Mouse (Mus musculus) CH12.LX (cell line): ENCODE results near the gene Dcaf15. TPM values are rescaled to one million over a fixed set of nuclear protein-coding genes. Genes with fewer than 3 reads are reported as not detected.

Experiments
- DNase-seq: peaks from one replicate; pipeline ENCODE4 v3.0.0-alpha.2; 2013; ENCODE audit errors: extremely low read depth
- H3K27ac ChIP-seq: 2 replicates; pipeline ENCODE4 v1.5.1; 2012; ENCODE audit warnings: low read depth, mild to moderate bottlenecking, control low read depth, moderate library complexity; ENCODE audit not compliant: insufficient read depth
- H3K27me3 ChIP-seq: replicated peaks from 2 replicates; pipeline ENCODE3; 2012; ENCODE audit warnings: inconsistent platforms
- H3K36me3 ChIP-seq, 2 experiments: replicated peaks in 1 of 2; 2 replicates each; pipeline versions ENCODE3 to v1.6.1; 2012; ENCODE audit warnings: inconsistent platforms in 1 of 2, low read length in 1 of 2, mild to moderate bottlenecking in 1 of 2, mixed read lengths in 1 of 2, moderate library complexity in 1 of 2; ENCODE audit not compliant: control insufficient read depth in 1 of 2, insufficient read depth in 1 of 2
- H3K4me1 ChIP-seq, 2 experiments: 2 replicates each; pipeline ENCODE4 v1.6.1; 2012; ENCODE audit warnings: inconsistent platforms in 1 of 2, moderate library complexity in 1 of 2; ENCODE audit not compliant: insufficient read depth in 2 of 2, control insufficient read depth in 1 of 2
- H3K4me2 ChIP-seq: 2 replicates; pipeline ENCODE4 v1.6.1; 2012; ENCODE audit warnings: low read depth, mild to moderate bottlenecking, control low read depth; ENCODE audit not compliant: poor library complexity, insufficient read depth, severe bottlenecking
- H3K4me3 ChIP-seq, 3 experiments: fragments of 150-350 bp in 1 of 3; sonication (generic) in 1 of 3; replicated peaks in 1 of 3; 2 replicates each; pipeline versions ENCODE3 to v1.5.1; 2011 to 2012; ENCODE audit warnings: low read depth in 2 of 3, low read length in 2 of 3, mild to moderate bottlenecking in 2 of 3, moderate library complexity in 2 of 3, control low read depth in 1 of 3, improper control_type of control experiment in 1 of 3, inconsistent platforms in 1 of 3, mixed read lengths in 1 of 3; ENCODE audit not compliant: poor library complexity in 1 of 3
- H3K79me2 ChIP-seq: replicated peaks from 2 replicates; pipeline ENCODE4 v1.6.1; 2012; ENCODE audit warnings: mild to moderate bottlenecking, moderate library complexity; ENCODE audit not compliant: control insufficient read depth, poor library complexity, insufficient read depth, severe bottlenecking; ENCODE audit errors: extremely low read depth
- H3K9ac ChIP-seq: 2 replicates; pipeline ENCODE4 v1.6.1; 2012; ENCODE audit warnings: low read depth, mild to moderate bottlenecking, control low read depth, moderate library complexity; ENCODE audit not compliant: insufficient read depth
- H3K9me3 ChIP-seq: replicated peaks from 2 replicates; pipeline ENCODE3; 2012; ENCODE audit warnings: low read length, inconsistent platforms, mixed read lengths
- CHD1 ChIP-seq: IDR thresholded peaks from 2 replicates; pipeline ENCODE4 v1.6.1; 2012; ENCODE audit warnings: low read depth, low read length, improper control_type of control experiment, inconsistent platforms
- CTCF ChIP-seq, 2 experiments: IDR thresholded peaks in 1 of 2; conservative IDR thresholded peaks in 1 of 2; 2 replicates each; pipeline ENCODE4 v1.5.1; 2011 to 2012; ENCODE audit warnings: low read depth in 2 of 2, low read length in 2 of 2, improper control_type of control experiment in 1 of 2, inconsistent platforms in 1 of 2, mild to moderate bottlenecking in 1 of 2, moderate library complexity in 1 of 2
- E2F4 ChIP-seq: IDR thresholded peaks from 2 replicates; pipeline ENCODE4 v1.6.1; 2011; ENCODE audit warnings: low read depth, low read length, improper control_type of control experiment; ENCODE audit not compliant: insufficient replicate concordance
- ELF1 ChIP-seq: IDR thresholded peaks from 2 replicates; pipeline ENCODE4 v1.6.1; 2014; ENCODE audit warnings: low read depth, mild to moderate bottlenecking, inconsistent platforms, low read length, improper control_type of control experiment
- EP300 ChIP-seq: IDR thresholded peaks from 2 replicates; pipeline ENCODE4 v1.6.1; 2011; ENCODE audit warnings: low read length, improper control_type of control experiment
- ETS1 ChIP-seq: conservative IDR thresholded peaks from 2 replicates; pipeline ENCODE4 v1.6.1; 2012; ENCODE audit warnings: low read depth, mild to moderate bottlenecking, inconsistent platforms, low read length, improper control_type of control experiment, moderate library complexity
- HCFC1 ChIP-seq: IDR thresholded peaks from 2 replicates; pipeline ENCODE4 v1.6.1; 2012; ENCODE audit warnings: low read depth, mild to moderate bottlenecking, inconsistent platforms, low read length, improper control_type of control experiment
- IRF4 ChIP-seq: IDR thresholded peaks from 2 replicates; pipeline ENCODE4 v1.6.1; 2014; ENCODE audit warnings: low read depth, mild to moderate bottlenecking, inconsistent platforms, low read length, improper control_type of control experiment
- JUND ChIP-seq: conservative IDR thresholded peaks from 2 replicates; pipeline ENCODE4 v1.6.1; 2011; ENCODE audit warnings: low read depth, low read length, improper control_type of control experiment
- KAT2A ChIP-seq: IDR thresholded peaks from 2 replicates; pipeline ENCODE4 v1.6.1; 2012; ENCODE audit warnings: low read length, improper control_type of control experiment, inconsistent platforms; ENCODE audit not compliant: insufficient replicate concordance
- MAFK ChIP-seq: IDR thresholded peaks from 2 replicates; pipeline ENCODE4 v1.6.1; 2011; ENCODE audit warnings: low read length, improper control_type of control experiment; ENCODE audit not compliant: insufficient replicate concordance
- MAX ChIP-seq: IDR thresholded peaks from 2 replicates; pipeline ENCODE4 v1.6.1; 2011; ENCODE audit warnings: low read length, improper control_type of control experiment
- MEF2A ChIP-seq: IDR thresholded peaks from 2 replicates; pipeline ENCODE4 v1.6.1; 2014; ENCODE audit warnings: low read depth, mild to moderate bottlenecking, inconsistent platforms, low read length, improper control_type of control experiment, borderline replicate concordance
- MXI1 ChIP-seq: IDR thresholded peaks from 2 replicates; pipeline ENCODE4 v1.6.1; 2011; ENCODE audit warnings: mild to moderate bottlenecking, low read depth, low read length, improper control_type of control experiment
- NELFE ChIP-seq: IDR thresholded peaks from 2 replicates; pipeline ENCODE4 v1.6.1; 2011; ENCODE audit warnings: low read depth, low read length, improper control_type of control experiment
- POLR2AphosphoS2 ChIP-seq: IDR thresholded peaks from 2 replicates; pipeline ENCODE4 v1.6.1; 2011; ENCODE audit warnings: low read depth, low read length, improper control_type of control experiment
- RAD21 ChIP-seq: IDR thresholded peaks from 2 replicates; pipeline ENCODE4 v1.6.1; 2011; ENCODE audit warnings: low read depth, mild to moderate bottlenecking, low read length, improper control_type of control experiment, moderate library complexity
- RCOR1 ChIP-seq: conservative IDR thresholded peaks from 2 replicates; pipeline ENCODE4 v1.6.1; 2012; ENCODE audit warnings: low read depth, mild to moderate bottlenecking, inconsistent platforms, low read length, improper control_type of control experiment
- SIN3A ChIP-seq: IDR thresholded peaks from 2 replicates; pipeline ENCODE4 v1.6.1; 2012; ENCODE audit warnings: low read length, improper control_type of control experiment, inconsistent platforms
- SMC3 ChIP-seq: IDR thresholded peaks from 2 replicates; pipeline ENCODE4 v1.6.1; 2011; ENCODE audit warnings: low read depth, low read length, improper control_type of control experiment
- TBP ChIP-seq: conservative IDR thresholded peaks from 2 replicates; pipeline ENCODE4 v1.6.1; 2011; ENCODE audit warnings: low read depth, low read length, improper control_type of control experiment
- TCF12 ChIP-seq: IDR thresholded peaks from 2 replicates; pipeline ENCODE4 v1.6.1; 2014; ENCODE audit warnings: low read depth, mild to moderate bottlenecking, inconsistent platforms, low read length, improper control_type of control experiment
- UBTF ChIP-seq: IDR thresholded peaks from 2 replicates; pipeline ENCODE4 v1.6.1; 2012; ENCODE audit warnings: low read depth, mild to moderate bottlenecking, inconsistent platforms, low read length, improper control_type of control experiment, moderate library complexity
- USF1 ChIP-seq: IDR thresholded peaks from 2 replicates; pipeline ENCODE4 v1.6.1; 2014; ENCODE audit warnings: low read depth, mild to moderate bottlenecking, inconsistent platforms, low read length, improper control_type of control experiment
- USF2 ChIP-seq: conservative IDR thresholded peaks from 2 replicates; pipeline ENCODE4 v1.6.1; 2011; ENCODE audit warnings: low read depth, low read length, improper control_type of control experiment
- ZC3H11A ChIP-seq: IDR thresholded peaks from 2 replicates; pipeline ENCODE4 v1.6.1; 2012; ENCODE audit warnings: low read depth, mild to moderate bottlenecking, inconsistent platforms, low read length, improper control_type of control experiment
- dilution Hi-C: fragments of 300-500 bp; cut with MboI; formaldehyde crosslinking; loops from 2 replicates; pipeline ENCODE4 v1.14.3; 2020; ENCODE audit warnings: low sequenced_read_pairs; ENCODE audit not compliant: extremely low pct_unique_long_range_greater_than_20kb, extremely low pct_ligation_motif_present
- in situ Hi-C: fragments of 300-500 bp; cut with MboI; formaldehyde crosslinking; loops from 3 replicates; pipeline ENCODE4 v1.14.3; 2019; ENCODE audit warnings: low sequenced_read_pairs, low pct_ligation_motif_present, low pct_unique_long_range_greater_than_20kb, mixed read lengths
- polyA plus RNA-seq: library from polyadenylated mRNA; unstranded; fragments of >175 nt; gene quantifications from 2 replicates; pipeline ENCODE4 v1.2.1, GENCODE M21; 2012; ENCODE audit warnings: low read depth; ENCODE audit not compliant: insufficient read length
- total RNA-seq, 2 experiments: library from RNA; depleted of rRNA; stranded (reverse); fragments of 300-350 nt in 1 of 2; fragments of >200 nt in 1 of 2; gene quantifications; 2 replicates each; pipeline ENCODE4 v1.2.3; 2012 to 2014

The Dcaf15 gene
- total and polyA plus RNA-seq, 3 experiments, result 39.3 to 50.7 (median 47.9) TPM

- no peak for TF ChIP-seq TCF12
- no peak for TF ChIP-seq ZC3H11A
- TF ChIP-seq SMC3, result peak; percentile 39
- TF ChIP-seq KAT2A, result no peak
- TF ChIP-seq UBTF, result no peak
- no peak for TF ChIP-seq MAFK
- TF ChIP-seq CHD1, result no peak
- no peak for TF ChIP-seq MEF2A
- TF ChIP-seq E2F4, result no peak
- TF ChIP-seq NELFE, result 0 out of 2 replicates have a peak, but pooled peaks have one; percentile 38
- TF ChIP-seq MXI1, result peak; percentile 53; the same call in 1 of the 2 replicates
- TF ChIP-seq IRF4, result no peak
These were observed 347 bp downstream of the Dcaf15 start (continued) for GRCm38 (mm10) chr8:84104221-84104620.

GRCm38 (mm10) chr8:84103601-84104000 lies 967 bp downstream of the Dcaf15 start:
- Histone ChIP-seq H3K9ac (peak overlapping the region; percentile 80; the same call in 1 of the 2 replicates), H3K79me2 (peaks cover 14% of the 10 kb centered on the region), H3K36me3 (peaks cover 31 to 44% of the 10 kb centered on the region in 2 experiments), H3K27ac (no peak overlapping the region), H3K27me3 (no peaks in the 10 kb centered on the region), H3K4me1 (peaks cover 15 to 34% of the 10 kb centered on the region in 2 experiments), H3K9me3 (peaks cover 3% of the 10 kb centered on the region), H3K4me2 (peak overlapping the region; percentile 94), H3K4me3 (peak overlapping the region; percentile 65 to 71 (median 68))
- DNase-seq, result no peak
- in situ Hi-C loops, result loop anchor here (10.0 kb wide), 1 partner anchor 49 kb away; no protein-coding TSS in a partner anchor
- dilution Hi-C loops, result no loop called here
- TF ChIP-seq TCF12 (no peak), MAX (no peak), HCFC1 (no peak), SIN3A (no peak), USF2 (no peak), RCOR1 (no peak), IRF4 (no peak), EP300 (no peak), UBTF (no peak), POLR2AphosphoS2 (no peak), JUND (no peak), RAD21 (no peak), ETS1 (no peak), CTCF (conservative IDR thresholded peaks at IDR 0.05 in 1 of 2, IDR thresholded peaks at IDR 0.05 in 1 of 2; ENCODE audit: low read depth in 2 of 2, low read length in 2 of 2) (no peak), USF1 (no peak), ELF1 (no peak), TBP (no peak)
